Mouse (Mus musculus) CH12.LX (cell line): Measurements from ENCODE around the gene Helz2. TPM values are rescaled to one million over a fixed set of nuclear protein-coding genes. Genes with fewer than 3 reads are reported as not detected.
"Not testable (repeated sequence)": the region's sequence is repeated elsewhere in the genome, so short reads cannot be mapped to it uniquely, and the experiment has no call there.

Source experiments
- DNase-seq: peaks from one replicate; pipeline ENCODE4 v3.0.0-alpha.2; 2013; ENCODE audit errors: extremely low read depth
- H3K27ac ChIP-seq: 2 replicates; pipeline ENCODE4 v1.5.1; 2012; ENCODE audit warnings: low read depth, mild to moderate bottlenecking, control low read depth, moderate library complexity; ENCODE audit not compliant: insufficient read depth
- H3K27me3 ChIP-seq: replicated peaks from 2 replicates; pipeline ENCODE3; 2012; ENCODE audit warnings: inconsistent platforms
- H3K36me3 ChIP-seq, 2 experiments: replicated peaks in 1 of 2; 2 replicates each; pipeline versions ENCODE3 to v1.6.1; 2012; ENCODE audit warnings: inconsistent platforms in 1 of 2, low read length in 1 of 2, mild to moderate bottlenecking in 1 of 2, mixed read lengths in 1 of 2, moderate library complexity in 1 of 2; ENCODE audit not compliant: control insufficient read depth in 1 of 2, insufficient read depth in 1 of 2
- H3K4me1 ChIP-seq, 2 experiments: 2 replicates each; pipeline ENCODE4 v1.6.1; 2012; ENCODE audit warnings: inconsistent platforms in 1 of 2, moderate library complexity in 1 of 2; ENCODE audit not compliant: insufficient read depth in 2 of 2, control insufficient read depth in 1 of 2
- H3K4me2 ChIP-seq: 2 replicates; pipeline ENCODE4 v1.6.1; 2012; ENCODE audit warnings: low read depth, mild to moderate bottlenecking, control low read depth; ENCODE audit not compliant: poor library complexity, insufficient read depth, severe bottlenecking
- H3K4me3 ChIP-seq, 3 experiments: fragments of 150-350 bp in 1 of 3; sonication (generic) in 1 of 3; replicated peaks in 1 of 3; 2 replicates each; pipeline versions ENCODE3 to v1.5.1; 2011 to 2012; ENCODE audit warnings: low read depth in 2 of 3, low read length in 2 of 3, mild to moderate bottlenecking in 2 of 3, moderate library complexity in 2 of 3, control low read depth in 1 of 3, improper control_type of control experiment in 1 of 3, inconsistent platforms in 1 of 3, mixed read lengths in 1 of 3; ENCODE audit not compliant: poor library complexity in 1 of 3
- H3K79me2 ChIP-seq: replicated peaks from 2 replicates; pipeline ENCODE4 v1.6.1; 2012; ENCODE audit warnings: mild to moderate bottlenecking, moderate library complexity; ENCODE audit not compliant: control insufficient read depth, poor library complexity, insufficient read depth, severe bottlenecking; ENCODE audit errors: extremely low read depth
- H3K9ac ChIP-seq: 2 replicates; pipeline ENCODE4 v1.6.1; 2012; ENCODE audit warnings: low read depth, mild to moderate bottlenecking, control low read depth, moderate library complexity; ENCODE audit not compliant: insufficient read depth
- H3K9me3 ChIP-seq: replicated peaks from 2 replicates; pipeline ENCODE3; 2012; ENCODE audit warnings: low read length, inconsistent platforms, mixed read lengths
- BHLHE40 ChIP-seq: IDR thresholded peaks from 2 replicates; pipeline ENCODE4 v1.6.1; 2011; ENCODE audit warnings: mild to moderate bottlenecking, low read depth, low read length, improper control_type of control experiment
- CHD2 ChIP-seq: IDR thresholded peaks from 2 replicates; pipeline ENCODE4 v1.6.1; 2011; ENCODE audit warnings: low read length, improper control_type of control experiment
- E2F4 ChIP-seq: IDR thresholded peaks from 2 replicates; pipeline ENCODE4 v1.6.1; 2011; ENCODE audit warnings: low read depth, low read length, improper control_type of control experiment; ENCODE audit not compliant: insufficient replicate concordance
- ELF1 ChIP-seq: IDR thresholded peaks from 2 replicates; pipeline ENCODE4 v1.6.1; 2014; ENCODE audit warnings: low read depth, mild to moderate bottlenecking, inconsistent platforms, low read length, improper control_type of control experiment
- EP300 ChIP-seq: IDR thresholded peaks from 2 replicates; pipeline ENCODE4 v1.6.1; 2011; ENCODE audit warnings: low read length, improper control_type of control experiment
- GABPA ChIP-seq: IDR thresholded peaks from 2 replicates; pipeline ENCODE4 v1.6.1; 2012; ENCODE audit warnings: low read depth, low read length, improper control_type of control experiment, inconsistent platforms; ENCODE audit not compliant: insufficient replicate concordance
- HCFC1 ChIP-seq: IDR thresholded peaks from 2 replicates; pipeline ENCODE4 v1.6.1; 2012; ENCODE audit warnings: low read depth, mild to moderate bottlenecking, inconsistent platforms, low read length, improper control_type of control experiment
- IRF4 ChIP-seq: IDR thresholded peaks from 2 replicates; pipeline ENCODE4 v1.6.1; 2014; ENCODE audit warnings: low read depth, mild to moderate bottlenecking, inconsistent platforms, low read length, improper control_type of control experiment
- JUN ChIP-seq: IDR thresholded peaks from 2 replicates; pipeline ENCODE4 v1.6.1; 2011; ENCODE audit warnings: low read depth, mild to moderate bottlenecking, low read length, improper control_type of control experiment, moderate library complexity; ENCODE audit not compliant: insufficient read depth
- JUND ChIP-seq: conservative IDR thresholded peaks from 2 replicates; pipeline ENCODE4 v1.6.1; 2011; ENCODE audit warnings: low read depth, low read length, improper control_type of control experiment
- KAT2A ChIP-seq: IDR thresholded peaks from 2 replicates; pipeline ENCODE4 v1.6.1; 2012; ENCODE audit warnings: low read length, improper control_type of control experiment, inconsistent platforms; ENCODE audit not compliant: insufficient replicate concordance
- MAX ChIP-seq: IDR thresholded peaks from 2 replicates; pipeline ENCODE4 v1.6.1; 2011; ENCODE audit warnings: low read length, improper control_type of control experiment
- MAZ ChIP-seq: IDR thresholded peaks from 2 replicates; pipeline ENCODE4 v1.6.1; 2012; ENCODE audit warnings: low read depth, mild to moderate bottlenecking, inconsistent platforms, low read length, improper control_type of control experiment, moderate library complexity
- MEF2A ChIP-seq: IDR thresholded peaks from 2 replicates; pipeline ENCODE4 v1.6.1; 2014; ENCODE audit warnings: low read depth, mild to moderate bottlenecking, inconsistent platforms, low read length, improper control_type of control experiment, borderline replicate concordance
- MXI1 ChIP-seq: IDR thresholded peaks from 2 replicates; pipeline ENCODE4 v1.6.1; 2011; ENCODE audit warnings: mild to moderate bottlenecking, low read depth, low read length, improper control_type of control experiment
- MYC ChIP-seq: IDR thresholded peaks from 2 replicates; pipeline ENCODE4 v1.6.1; 2011; ENCODE audit warnings: low read depth, mild to moderate bottlenecking, improper control_type of control experiment, low read length
- NELFE ChIP-seq: IDR thresholded peaks from 2 replicates; pipeline ENCODE4 v1.6.1; 2011; ENCODE audit warnings: low read depth, low read length, improper control_type of control experiment
- NRF1 ChIP-seq: IDR thresholded peaks from 2 replicates; pipeline ENCODE4 v1.6.1; 2014; ENCODE audit warnings: low read depth, mild to moderate bottlenecking, inconsistent platforms, low read length, improper control_type of control experiment, moderate library complexity
- PAX5 ChIP-seq: IDR thresholded peaks from 2 replicates; pipeline ENCODE4 v1.6.1; 2012; ENCODE audit warnings: low read length, inconsistent platforms, mixed read lengths
- POLR2A ChIP-seq: IDR thresholded peaks from 2 replicates; pipeline ENCODE4 v1.6.1; 2011; ENCODE audit warnings: low read depth, mild to moderate bottlenecking, improper control_type of control experiment, low read length
- RAD21 ChIP-seq: IDR thresholded peaks from 2 replicates; pipeline ENCODE4 v1.6.1; 2011; ENCODE audit warnings: low read depth, mild to moderate bottlenecking, low read length, improper control_type of control experiment, moderate library complexity
- RCOR1 ChIP-seq: conservative IDR thresholded peaks from 2 replicates; pipeline ENCODE4 v1.6.1; 2012; ENCODE audit warnings: low read depth, mild to moderate bottlenecking, inconsistent platforms, low read length, improper control_type of control experiment
- SIN3A ChIP-seq: IDR thresholded peaks from 2 replicates; pipeline ENCODE4 v1.6.1; 2012; ENCODE audit warnings: low read length, improper control_type of control experiment, inconsistent platforms
- TBP ChIP-seq: conservative IDR thresholded peaks from 2 replicates; pipeline ENCODE4 v1.6.1; 2011; ENCODE audit warnings: low read depth, low read length, improper control_type of control experiment
- TCF12 ChIP-seq: IDR thresholded peaks from 2 replicates; pipeline ENCODE4 v1.6.1; 2014; ENCODE audit warnings: low read depth, mild to moderate bottlenecking, inconsistent platforms, low read length, improper control_type of control experiment
- UBTF ChIP-seq: IDR thresholded peaks from 2 replicates; pipeline ENCODE4 v1.6.1; 2012; ENCODE audit warnings: low read depth, mild to moderate bottlenecking, inconsistent platforms, low read length, improper control_type of control experiment, moderate library complexity
- ZMIZ1 ChIP-seq: IDR thresholded peaks from 2 replicates; pipeline ENCODE4 v1.6.1; 2012; ENCODE audit warnings: low read depth, mild to moderate bottlenecking, inconsistent platforms, low read length, improper control_type of control experiment
- ZNF384 ChIP-seq: IDR thresholded peaks from 2 replicates; pipeline ENCODE4 v1.6.1; 2012; ENCODE audit warnings: low read depth, low read length, improper control_type of control experiment, inconsistent platforms
- dilution Hi-C: fragments of 300-500 bp; cut with MboI; formaldehyde crosslinking; loops from 2 replicates; pipeline ENCODE4 v1.14.3; 2020; ENCODE audit warnings: low sequenced_read_pairs; ENCODE audit not compliant: extremely low pct_unique_long_range_greater_than_20kb, extremely low pct_ligation_motif_present
- in situ Hi-C: fragments of 300-500 bp; cut with MboI; formaldehyde crosslinking; loops from 3 replicates; pipeline ENCODE4 v1.14.3; 2019; ENCODE audit warnings: low sequenced_read_pairs, low pct_ligation_motif_present, low pct_unique_long_range_greater_than_20kb, mixed read lengths
- polyA plus RNA-seq: library from polyadenylated mRNA; unstranded; fragments of >175 nt; gene quantifications from 2 replicates; pipeline ENCODE4 v1.2.1, GENCODE M21; 2012; ENCODE audit warnings: low read depth; ENCODE audit not compliant: insufficient read length
- total RNA-seq, 2 experiments: library from RNA; depleted of rRNA; stranded (reverse); fragments of 300-350 nt in 1 of 2; fragments of >200 nt in 1 of 2; gene quantifications; 2 replicates each; pipeline ENCODE4 v1.2.3; 2012 to 2014

Gene Helz2
- total and polyA plus RNA-seq, 3 experiments, result 5.6 to 18.3 (median 18.0) TPM

GRCm38 (mm10) chr2:181287958-181288350, 46.1 kb upstream of the Helz2 start, which contains the start of gene Gmeb2:
Gmeb2 (minus strand) TSS chr2:181288035.
- Histone ChIP-seq H3K9ac (peak within 1 kb of the TSS; percentile 95), H3K4me3 (peak within 1 kb of the TSS; percentile 73 to 82 (median 81)), H3K27ac (peak within 1 kb of the TSS; percentile 59), H3K4me1 (peaks cover 13 to 40% of the 10 kb centered on the region in 2 experiments), H3K79me2 (peaks cover 38% of the 10 kb centered on the region), H3K4me2 (peak within 1 kb of the TSS; percentile 80), H3K36me3 (peaks cover 12 to 18% of the 10 kb centered on the region in 2 experiments)
- H3K27me3 ChIP-seq, in situ Hi-C loops, dilution Hi-C loops, H3K9me3 ChIP-seq: not testable (repeated sequence)
- peak; percentile 99 for DNase-seq
- TF ChIP-seq TCF12, result peak; percentile 60; the same call in 1 of the 2 replicates
- TF ChIP-seq CHD2, result peak; percentile 6; the same call in 1 of the 2 replicates
- TF ChIP-seq MYC, result 0 out of 2 replicates have a peak, but pooled peaks have one; percentile 9
- TF ChIP-seq SIN3A, result peak; percentile 31; the same call in 1 of the 2 replicates
- TF ChIP-seq ZMIZ1, result peak; percentile 71; the same call in 1 of the 2 replicates
- TF ChIP-seq IRF4, result 0 out of 2 replicates have a peak, but pooled peaks have one; percentile 21
- peak; percentile 86 for TF ChIP-seq ELF1
- peak; percentile 51 for TF ChIP-seq BHLHE40
- peak; percentile 85 for TF ChIP-seq POLR2A
- peak; percentile 78 for TF ChIP-seq MXI1
- TF ChIP-seq NRF1, result peak; percentile 85
- TF ChIP-seq TBP, result peak; percentile 81
- TF ChIP-seq HCFC1, result peak; percentile 53; the same call in 1 of the 2 replicates
- TF ChIP-seq NELFE, result peak; percentile 63
- peak; percentile 41; the same call in 1 of the 2 replicates for TF ChIP-seq MEF2A

GRCm38 (mm10) chr2:181287338-181287957, 45.6 kb upstream of the Helz2 start:
- Histone ChIP-seq H3K27ac (peak overlapping the region; percentile 59), H3K36me3 (peaks cover 13 to 19% of the 10 kb centered on the region in 2 experiments), H3K4me3 (peak overlapping the region; percentile 73 to 82 (median 81)), H3K27me3 (no peaks in the 10 kb centered on the region), H3K79me2 (peaks cover 39% of the 10 kb centered on the region), H3K9me3 (no peaks in the 10 kb centered on the region), H3K9ac (peak overlapping the region; percentile 95), H3K4me2 (no peak overlapping the region), H3K4me1 (peaks cover 13 to 41% of the 10 kb centered on the region in 2 experiments)
- dilution Hi-C loops, result no loop called here
- peak; percentile 68 for DNase-seq
- in situ Hi-C loops, result no loop called here
- TF ChIP-seq UBTF (no peak), TBP (0 out of 2 replicates have a peak, but pooled peaks have one; percentile 49), ZMIZ1 (peak; percentile 76), JUND (no peak), MAX (peak; percentile 56; the same call in 1 of the 2 replicates), GABPA (no peak), MEF2A (0 out of 2 replicates have a peak, but pooled peaks have one; percentile 22), E2F4 (no peak), SIN3A (0 out of 2 replicates have a peak, but pooled peaks have one; percentile 27), ZNF384 (no peak), MYC (0 out of 2 replicates have a peak, but pooled peaks have one; percentile 5), HCFC1 (peak; percentile 52), KAT2A (0 out of 2 replicates have a peak, but pooled peaks have one; percentile 46), PAX5 (no peak), NELFE (peak; percentile 87), CHD2 (peak; percentile 52), BHLHE40 (no peak; the same call in 1 of the 2 replicates), JUN (no peak), NRF1 (peak; percentile 49), TCF12 (peak; percentile 71; the same call in 1 of the 2 replicates), MAZ (0 out of 2 replicates have a peak, but pooled peaks have one; percentile 30), RAD21 (no peak), EP300 (no peak), RCOR1 (no peak)
